Mouse (Mus musculus) lung, embryonic 14.5 days (tissue): Measurements from ENCODE around the gene Arhgef5. TPM values are rescaled to one million over a fixed set of nuclear protein-coding genes. Genes with fewer than 3 reads are reported as not detected.

Experiments used
- ATAC-seq: fragments of 200-750 bp; cut with Nextera tagmentation; 2 replicates; pipeline ENCODE4 v1.8.0; 2017; ENCODE audit warnings: mild to moderate bottlenecking, moderate TSS enrichment, moderate library complexity; ENCODE audit not compliant: insufficient read depth
- DNase-seq: peaks from one replicate; pipeline ENCODE4 v3.0.0-alpha.2; 2015
- H3K27ac ChIP-seq: fragments of 300-500 bp; sonication (generic); 2 replicates; pipeline ENCODE4 v1.5.1; 2014; ENCODE audit warnings: low read depth, mild to moderate bottlenecking, moderate library complexity
- H3K27me3 ChIP-seq: fragments of 300-500 bp; sonication (generic); 2 replicates; pipeline ENCODE4 v1.6.1; 2014; ENCODE audit warnings: low read length, control low read depth; ENCODE audit not compliant: insufficient read depth
- H3K36me3 ChIP-seq: fragments of 300-500 bp; sonication (generic); 2 replicates; pipeline ENCODE4 v1.6.1; 2014; ENCODE audit warnings: control low read depth; ENCODE audit not compliant: insufficient read depth
- H3K4me1 ChIP-seq: fragments of 300-500 bp; sonication (generic); 2 replicates; pipeline ENCODE4 v1.6.1; 2014; ENCODE audit warnings: antibody characterized with exemption, control low read depth; ENCODE audit not compliant: insufficient read depth
- H3K4me2 ChIP-seq: fragments of 300-500 bp; sonication (generic); 2 replicates; pipeline ENCODE4 v1.6.1; 2014; ENCODE audit warnings: mild to moderate bottlenecking
- H3K4me3 ChIP-seq: fragments of 300-500 bp; sonication (generic); 2 replicates; pipeline ENCODE4 v1.5.1; 2014; ENCODE audit warnings: low read depth, low read length
- H3K9ac ChIP-seq: fragments of 300-500 bp; sonication (generic); 2 replicates; pipeline ENCODE4 v1.6.1; 2014
- H3K9me3 ChIP-seq: fragments of 300-500 bp; sonication (generic); 2 replicates; pipeline ENCODE4 v1.6.1; 2016; ENCODE audit warnings: low read depth, low read length, control low read depth
- CTCF ChIP-seq: IDR thresholded peaks from 2 replicates; pipeline ENCODE4 v1.5.1; 2016; ENCODE audit warnings: antibody characterized with exemption, low read depth
- WGBS: fragments of 180-500 bp; shearing (Covaris S2); extraction: QIAGEN DNeasy Blood & Tissue Kit; methylation state at CpG from one replicate; pipeline ENCODE4 v1.1.7; 2014; 5-methylcytosine and 5-hydroxymethylcytosine counted together
- polyA plus RNA-seq: library from polyadenylated mRNA; unstranded; fragments of >200 nt; fragmentation: Nextera tagmentation; extraction: Ambion mirVana; gene quantifications from 2 replicates; pipeline ENCODE4 v1.2.1, GENCODE M21; 2014

The Arhgef5 gene
- polyA plus RNA-seq, 1 experiment from 2014 or later, result 21.2 TPM

DNA sequence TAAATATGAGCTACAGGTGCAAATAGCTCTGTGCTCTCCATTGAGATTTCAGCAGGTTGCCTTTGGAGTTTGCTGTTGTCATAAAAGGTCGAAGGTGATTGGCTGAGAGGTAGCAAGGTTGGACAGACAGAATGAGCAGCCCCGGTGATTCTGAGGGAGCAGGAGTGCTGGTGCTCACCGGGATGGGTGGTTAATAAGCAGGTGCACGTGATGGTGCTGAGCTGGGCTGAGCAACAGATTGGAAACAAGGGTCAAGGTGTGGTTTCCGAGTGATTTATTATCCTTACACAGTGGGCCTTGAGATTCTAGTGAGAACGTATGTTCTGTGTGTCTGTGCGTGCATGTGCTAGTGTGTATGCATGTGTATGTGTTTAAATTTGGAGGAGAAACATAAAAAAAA, 27.8 kb downstream of the Arhgef5 start:
- Histone ChIP-seq H3K27me3 (no peaks in the 10 kb centered on the region), H3K4me1 (peaks cover 14% of the 10 kb centered on the region), H3K27ac (peak overlapping the region; percentile 34; the same call in 1 of the 2 replicates), H3K9ac (no peak overlapping the region), H3K36me3 (peaks cover 19% of the 10 kb centered on the region), H3K9me3 (no peaks in the 10 kb centered on the region), H3K4me2 (no peak overlapping the region), H3K4me3 (no peak overlapping the region)
- ATAC-seq (no peak), DNase-seq (no peak)
- no peak for TF ChIP-seq CTCF
- 68% methylated on average over 7 of the region's 7 CpGs for WGBS

DNA sequence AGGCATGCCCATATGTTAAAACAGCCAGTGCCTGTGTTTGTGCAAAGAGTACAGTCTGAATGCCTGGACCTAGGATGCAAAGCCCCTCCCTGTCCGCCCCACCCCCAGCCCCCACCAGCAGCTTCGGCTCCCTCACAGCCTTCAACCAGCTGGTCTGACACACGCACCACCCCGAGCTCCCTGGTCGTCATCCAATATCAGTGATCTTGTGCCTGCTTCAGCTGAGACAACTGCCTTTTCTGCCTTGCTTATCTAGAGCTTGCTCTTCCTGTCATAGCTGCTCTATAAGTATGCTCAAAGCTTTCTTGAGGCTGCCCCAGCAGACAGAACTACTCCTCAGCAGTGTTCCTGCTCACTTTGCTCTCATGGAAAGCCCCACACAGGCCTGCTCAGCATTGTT, 30.5 kb downstream of the Arhgef5 start:
- H3K36me3 ChIP-seq, result 0 out of 2 replicates have a peak, but pooled peaks cover 4% of the 10 kb centered on the region
- 17% methylated on average over 5 of the region's 5 CpGs for WGBS
- ATAC-seq (peak; percentile 90), DNase-seq (peak; percentile 86)
- 0 out of 2 replicates have a peak overlapping the region, but pooled peaks have one; percentile 15 for H3K4me2 ChIP-seq
- no peak overlapping the region for H3K4me3 ChIP-seq
- H3K9ac ChIP-seq, result no peak overlapping the region
- TF ChIP-seq CTCF, result no peak
- H3K27me3 ChIP-seq, result no peaks in the 10 kb centered on the region
- H3K4me1 ChIP-seq, result peaks cover 14% of the 10 kb centered on the region
- H3K27ac ChIP-seq, result peak overlapping the region; percentile 91
- H3K9me3 ChIP-seq, result no peaks in the 10 kb centered on the region

DNA sequence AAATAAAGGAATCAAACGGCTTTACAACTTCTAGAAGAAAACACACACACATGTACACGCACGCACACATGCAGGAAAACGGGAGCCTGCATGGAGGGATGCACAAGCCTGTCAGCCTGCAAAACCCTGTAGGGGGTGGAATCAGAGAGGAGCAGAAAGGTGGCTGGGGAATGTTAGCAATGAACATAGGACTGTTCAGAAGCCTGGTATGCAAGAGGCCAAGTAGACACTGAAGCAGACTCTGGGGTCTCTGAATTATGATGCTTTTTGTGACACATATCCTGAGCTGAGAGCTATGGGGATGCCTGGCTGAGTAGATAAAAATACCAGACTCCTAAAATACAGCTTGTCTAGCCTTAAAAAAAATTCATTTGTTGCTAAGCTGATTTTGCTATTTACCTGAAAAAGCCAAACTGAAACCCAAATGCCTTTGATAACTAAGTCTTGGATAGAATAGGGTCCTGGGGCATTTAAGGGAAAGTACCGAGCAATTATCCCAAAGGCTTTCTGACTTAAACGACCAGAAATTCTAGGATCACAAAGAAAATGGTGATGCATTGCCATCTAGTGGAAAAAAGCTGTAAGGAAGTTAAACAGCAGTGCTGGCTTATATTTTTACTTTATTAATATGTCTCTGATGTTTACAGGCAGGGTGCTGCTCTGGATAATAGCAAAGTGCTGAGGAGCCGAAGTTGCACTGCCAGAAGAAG, 31.6 kb downstream of the Arhgef5 start:
- no peak overlapping the region for H3K4me2 ChIP-seq
- H3K36me3 ChIP-seq, result 0 out of 2 replicates have a peak, but pooled peaks cover 4% of the 10 kb centered on the region
- WGBS, result 31% methylated on average over 7 of the region's 7 CpGs
- H3K9me3 ChIP-seq, result no peaks in the 10 kb centered on the region
- H3K4me3 ChIP-seq, result no peak overlapping the region
- DNase-seq (peak; percentile 92), ATAC-seq (peak; percentile 23)
- no peaks in the 10 kb centered on the region for H3K27me3 ChIP-seq
- TF ChIP-seq CTCF, result peak; percentile 73
- H3K9ac ChIP-seq, result no peak overlapping the region
- H3K27ac ChIP-seq, result peak overlapping the region; percentile 91; the same call in 1 of the 2 replicates
- H3K4me1 ChIP-seq, result peaks cover 13% of the 10 kb centered on the region

DNA sequence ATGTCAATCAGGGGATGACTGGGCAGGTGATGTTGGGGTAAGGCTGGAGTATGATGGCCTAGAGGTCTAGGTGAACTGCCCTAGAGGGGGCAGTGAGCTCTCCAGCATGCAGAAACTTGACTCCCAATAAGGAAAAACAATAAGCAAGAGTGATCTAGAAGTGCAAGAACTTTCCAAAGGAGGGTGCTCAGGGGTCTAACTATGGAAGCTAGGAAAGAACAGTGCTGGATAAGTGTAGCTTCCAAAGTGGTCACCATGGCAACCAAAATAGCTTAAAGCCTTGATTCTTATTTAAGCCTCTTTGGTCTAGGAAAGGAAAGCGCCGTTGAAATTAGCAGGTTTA, 32.1 kb downstream of the Arhgef5 start:
- Histone ChIP-seq H3K4me3 (no peak overlapping the region), H3K27me3 (no peaks in the 10 kb centered on the region), H3K4me1 (peaks cover 8% of the 10 kb centered on the region), H3K4me2 (no peak overlapping the region), H3K27ac (no peak overlapping the region), H3K9me3 (no peaks in the 10 kb centered on the region), H3K9ac (no peak overlapping the region), H3K36me3 (no peaks in the 10 kb centered on the region)
- DNase-seq (peak; percentile 41), ATAC-seq (no peak; the same call in 1 of the 2 replicates)
- TF ChIP-seq CTCF, result no peak
- 36% methylated on average over 2 of the region's 2 CpGs for WGBS

DNA sequence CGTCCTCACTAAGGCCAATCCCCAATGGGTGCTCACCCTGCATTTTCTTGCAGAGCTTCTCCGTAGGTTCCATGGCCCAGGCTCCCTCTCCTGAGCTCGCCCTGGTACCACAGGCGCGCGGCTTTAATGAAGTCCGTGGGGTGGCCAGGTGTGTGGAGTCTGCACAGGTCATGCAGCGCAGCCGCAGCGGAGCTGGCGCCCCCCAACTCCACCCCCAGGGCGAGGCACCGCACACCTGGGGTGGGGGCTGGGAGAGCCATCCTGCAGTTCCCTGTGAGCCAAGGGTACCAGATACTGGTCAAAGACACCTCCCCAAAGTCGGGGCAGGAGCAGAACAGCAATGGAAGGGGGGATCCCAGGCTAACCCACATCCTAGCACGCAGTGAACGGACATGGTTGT, 44.1 kb downstream of the Arhgef5 start, which contains the start of gene Nobox:
Gene Nobox (minus strand): TSS at position 101 of the 400 bp plus-strand sequence.
- peak; percentile 33 for ATAC-seq
- no peaks in the 10 kb centered on the region for H3K27me3 ChIP-seq
- TF ChIP-seq CTCF, result no peak
- H3K9me3 ChIP-seq, result no peaks in the 10 kb centered on the region
- H3K4me2 ChIP-seq, result no peak within 1 kb of the TSS
- no peaks in the 10 kb centered on the region for H3K4me1 ChIP-seq
- WGBS, result 60% methylated on average over 16 of the region's 16 CpGs
- no peaks in the 10 kb centered on the region for H3K36me3 ChIP-seq
- H3K9ac ChIP-seq, result no peak within 1 kb of the TSS
- H3K4me3 ChIP-seq, result no peak within 1 kb of the TSS
- no peak within 1 kb of the TSS for H3K27ac ChIP-seq
- no peak for DNase-seq

DNA sequence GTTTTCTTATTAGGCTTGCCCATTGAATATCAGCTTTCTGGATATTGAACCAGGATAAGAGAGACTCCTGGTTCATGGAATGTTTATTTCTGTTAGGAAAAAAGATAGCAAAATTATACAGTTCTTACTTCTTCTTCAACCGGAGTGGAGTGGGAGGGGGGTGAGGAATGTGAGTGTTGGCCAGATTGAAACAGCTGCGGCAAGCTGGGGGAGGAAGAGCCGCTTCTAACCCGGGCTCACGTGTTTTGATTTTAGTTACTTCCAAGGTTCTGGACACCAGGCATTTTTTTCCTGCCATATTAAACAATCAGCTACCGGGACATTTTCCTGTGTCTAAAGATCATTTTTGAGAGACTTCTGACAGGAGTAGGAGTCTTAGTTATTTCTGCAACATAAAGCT, 44.7 kb downstream of the Arhgef5 start:
- no peaks in the 10 kb centered on the region for H3K36me3 ChIP-seq
- no peaks in the 10 kb centered on the region for H3K9me3 ChIP-seq
- no peak overlapping the region for H3K4me2 ChIP-seq
- peak; percentile 76 for DNase-seq
- WGBS, result 21% methylated on average over 6 of the region's 6 CpGs
- H3K4me1 ChIP-seq, result no peaks in the 10 kb centered on the region
- H3K4me3 ChIP-seq, result no peak overlapping the region
- no peak for TF ChIP-seq CTCF
- no peaks in the 10 kb centered on the region for H3K27me3 ChIP-seq
- no peak overlapping the region for H3K27ac ChIP-seq
- peak; percentile 42; the same call in 1 of the 2 replicates for ATAC-seq
- H3K9ac ChIP-seq, result no peak overlapping the region

DNA sequence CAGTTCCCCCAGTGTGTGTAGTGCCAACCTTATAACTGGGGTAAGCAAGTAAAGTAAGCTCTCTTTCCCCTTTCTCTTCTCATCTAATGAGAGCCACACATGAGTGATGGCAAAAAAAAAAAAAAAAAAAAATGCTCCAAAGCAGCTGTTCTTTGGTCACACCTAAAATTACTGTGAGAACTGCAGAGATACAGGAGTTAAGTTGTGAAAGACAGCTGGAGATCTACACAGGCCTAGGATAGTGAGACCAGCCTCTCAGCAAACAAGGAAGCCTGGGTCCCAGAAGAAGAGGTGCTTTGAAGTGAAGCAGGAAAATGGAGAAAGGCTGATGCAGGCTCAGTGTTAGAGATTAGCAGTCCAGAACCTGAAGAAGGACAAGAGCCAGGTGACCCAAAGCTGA, 47.2 kb downstream of the Arhgef5 start:
- no peaks in the 10 kb centered on the region for H3K4me1 ChIP-seq
- no peak overlapping the region for H3K4me3 ChIP-seq
- no peaks in the 10 kb centered on the region for H3K36me3 ChIP-seq
- H3K9ac ChIP-seq, result no peak overlapping the region
- DNase-seq (no peak), ATAC-seq (no peak)
- no peak for TF ChIP-seq CTCF
- H3K9me3 ChIP-seq, result no peaks in the 10 kb centered on the region
- no peak overlapping the region for H3K4me2 ChIP-seq
- H3K27ac ChIP-seq, result no peak overlapping the region
- H3K27me3 ChIP-seq, result no peaks in the 10 kb centered on the region
